Mouse (Mus musculus): Measurements from ENCODE around the gene Hcrt.

DNA sequence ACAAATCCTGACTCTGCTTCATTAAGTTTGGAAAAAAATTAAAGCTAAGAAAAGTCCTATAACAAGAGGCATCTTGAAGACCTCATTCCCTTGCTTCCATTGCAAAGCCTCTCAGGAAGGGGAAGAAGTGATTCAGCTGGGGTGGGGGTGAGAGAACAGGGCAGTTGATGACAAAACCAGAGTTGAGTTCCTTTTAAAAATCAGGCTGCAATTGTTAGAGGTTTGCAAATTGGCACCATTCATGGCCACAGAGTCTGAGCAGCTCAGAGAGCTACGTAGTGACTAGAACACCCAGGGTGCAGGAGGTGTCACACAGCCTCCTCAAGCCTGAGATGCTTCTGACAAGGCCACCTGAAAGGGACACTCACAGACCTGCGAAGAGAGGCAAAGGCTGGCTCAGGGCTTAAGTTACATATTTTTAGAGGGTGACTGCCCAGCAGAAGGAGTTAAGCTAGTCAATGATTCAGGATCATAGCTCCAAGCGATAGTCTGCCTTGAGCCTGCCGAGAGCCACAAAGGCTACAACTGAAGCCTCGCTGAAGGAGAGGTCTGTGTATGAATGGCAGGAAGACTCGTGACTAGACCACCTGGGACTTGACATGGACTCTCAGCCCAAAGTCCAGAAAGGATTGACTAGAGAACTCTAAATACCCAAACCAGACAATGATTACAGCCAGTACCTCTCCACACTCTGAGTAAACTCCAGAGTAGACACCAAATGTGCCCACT lies 32.1 kb downstream of the Hcrt start:
- TF ChIP-seq CTCF (IDR thresholded peaks at IDR 0.05; ENCODE audit: low read depth) (no peak), EP300 (IDR thresholded peaks at IDR 0.05; ENCODE audit: low read depth) (no peak)
